Mouse (Mus musculus): Measurements from ENCODE around the gene Dync1i2. TPM values are rescaled to one million over a fixed set of nuclear protein-coding genes. Genes with fewer than 3 reads are reported as not detected.

Gene Dync1i2
- polyA plus RNA-seq, 1 experiment from 2014 or later: 73.4 TPM

GRCm38 (mm10) chr2:71312067-71312466 is 100.6 kb downstream of the Dync1i2 start:
- no peak overlapping the region for H3K4me3 ChIP-seq (ENCODE audit: control insufficient read depth in 1 of 2, insufficient read depth in 1 of 2, low read depth in 1 of 2, low read length in 2 of 2)
- peaks cover 87% of the 10 kb centered on the region for H3K36me3 ChIP-seq (ENCODE audit: control insufficient read depth, insufficient read depth, low read length)
- no peak overlapping the region for H3K9ac ChIP-seq (ENCODE audit: low read length)
- no peaks in the 10 kb centered on the region for H3K4me1 ChIP-seq (ENCODE audit: control insufficient read depth in 2 of 2, insufficient read depth in 2 of 2, low read length in 2 of 2)
- no peaks in the 10 kb centered on the region for H3K9me3 ChIP-seq (ENCODE audit: control insufficient read depth, low read length)
- no peak overlapping the region for H3K27ac ChIP-seq (replicated peaks in 1 of 2; ENCODE audit: control insufficient read depth in 1 of 2, insufficient read depth in 1 of 2, low read depth in 2 of 2, low read length in 2 of 2)
- no peaks in the 10 kb centered on the region for H3K27me3 ChIP-seq (ENCODE audit: control insufficient read depth, insufficient read depth, low read length)
- no peak for ATAC-seq (ENCODE audit: insufficient number of reproducible peaks, insufficient read depth, low FRiP score, low read depth)
- no peak overlapping the region for H3K4me2 ChIP-seq (ENCODE audit: low read length)
- 70% methylated on average over 10 of the region's 10 CpGs for WGBS

Other genes starting within 250 kb of the Dync1i2 start
- 19.0 and 22.0 TPM in 2 replicates for gene Dcaf17, start 156.4 kb upstream of the Dync1i2 start, polyA plus RNA-seq (2014; fragmentation: Nextera tagmentation; extraction: Ambion mirVana)
- 10.0 and 12.9 TPM in 2 replicates for gene Mettl8, start 156.1 kb upstream of the Dync1i2 start, polyA plus RNA-seq (2014; fragmentation: Nextera tagmentation; extraction: Ambion mirVana)
- gene Cybrd1, start 93.8 kb upstream of the Dync1i2 start, polyA plus RNA-seq (2014; fragmentation: Nextera tagmentation; extraction: Ambion mirVana): 1.00 and 1.1 TPM in 2 replicates
- 118 and 123 TPM in 2 replicates for gene Slc25a12, start 156.0 kb downstream of the Dync1i2 start, polyA plus RNA-seq (2014; fragmentation: Nextera tagmentation; extraction: Ambion mirVana)
- 107 TPM in 2 replicates for gene Hat1, start 177.3 kb downstream of the Dync1i2 start, polyA plus RNA-seq (2014; fragmentation: Nextera tagmentation; extraction: Ambion mirVana)
- 43.1 and 44.4 TPM in 2 replicates for gene Metap1d, start 241.6 kb downstream of the Dync1i2 start, polyA plus RNA-seq (2014; fragmentation: Nextera tagmentation; extraction: Ambion mirVana)